Mouse (Mus musculus): ENCODE data around the gene Cenpc1.

The Cenpc1 gene

GRCm38 (mm10) chr5:85994551-85994950 lies 70.8 kb downstream of the Cenpc1 start:
- DNase-seq: no peak

- DNase-seq: no peak
These were observed 72.3 kb downstream of the Cenpc1 start for GRCm38 (mm10) chr5:85992805-85993721.

- no peak for DNase-seq
These were observed 73.3 kb downstream of the Cenpc1 start for GRCm38 (mm10) chr5:85992055-85992454.

GRCm38 (mm10) chr5:85987516-85987863 lies 77.9 kb downstream of the Cenpc1 start:
- DNase-seq: no peak

DNA sequence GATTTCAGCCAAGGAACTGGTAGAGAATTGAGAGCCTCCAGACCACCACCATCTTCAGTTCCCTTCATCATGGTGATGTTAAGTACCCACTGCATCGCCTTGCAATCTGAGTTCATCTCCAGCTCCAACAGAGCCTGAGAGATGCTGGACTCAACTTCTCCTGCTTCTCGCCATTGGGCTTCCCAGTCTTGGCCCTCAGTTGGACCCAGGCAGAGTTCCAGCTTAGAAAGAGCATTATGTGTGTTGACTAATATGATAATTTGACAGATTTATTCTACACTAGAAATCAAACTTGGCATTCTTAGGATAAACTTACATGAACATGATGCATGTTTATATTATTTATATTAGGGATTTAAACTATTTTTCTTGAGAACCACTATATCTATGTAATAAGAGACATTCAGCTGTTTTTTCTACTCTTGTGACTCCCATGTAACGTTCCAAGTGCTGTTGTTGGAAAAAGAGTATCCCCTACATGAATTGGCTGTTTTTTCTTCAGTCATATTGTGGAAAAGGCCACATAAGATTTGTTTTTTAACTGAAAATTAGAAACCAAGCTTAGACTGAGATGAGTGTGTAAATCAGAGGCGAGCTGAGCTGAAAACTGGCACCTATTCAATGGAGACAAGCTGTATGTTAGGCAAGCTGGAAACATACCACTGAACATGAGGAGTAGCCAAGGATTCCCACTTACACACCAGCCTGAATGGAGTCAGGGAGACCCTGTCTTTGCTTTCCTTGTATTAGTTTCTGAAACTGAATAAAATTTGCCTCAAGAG lies 78.5 kb downstream of the Cenpc1 start:
- no peak for DNase-seq

DNA sequence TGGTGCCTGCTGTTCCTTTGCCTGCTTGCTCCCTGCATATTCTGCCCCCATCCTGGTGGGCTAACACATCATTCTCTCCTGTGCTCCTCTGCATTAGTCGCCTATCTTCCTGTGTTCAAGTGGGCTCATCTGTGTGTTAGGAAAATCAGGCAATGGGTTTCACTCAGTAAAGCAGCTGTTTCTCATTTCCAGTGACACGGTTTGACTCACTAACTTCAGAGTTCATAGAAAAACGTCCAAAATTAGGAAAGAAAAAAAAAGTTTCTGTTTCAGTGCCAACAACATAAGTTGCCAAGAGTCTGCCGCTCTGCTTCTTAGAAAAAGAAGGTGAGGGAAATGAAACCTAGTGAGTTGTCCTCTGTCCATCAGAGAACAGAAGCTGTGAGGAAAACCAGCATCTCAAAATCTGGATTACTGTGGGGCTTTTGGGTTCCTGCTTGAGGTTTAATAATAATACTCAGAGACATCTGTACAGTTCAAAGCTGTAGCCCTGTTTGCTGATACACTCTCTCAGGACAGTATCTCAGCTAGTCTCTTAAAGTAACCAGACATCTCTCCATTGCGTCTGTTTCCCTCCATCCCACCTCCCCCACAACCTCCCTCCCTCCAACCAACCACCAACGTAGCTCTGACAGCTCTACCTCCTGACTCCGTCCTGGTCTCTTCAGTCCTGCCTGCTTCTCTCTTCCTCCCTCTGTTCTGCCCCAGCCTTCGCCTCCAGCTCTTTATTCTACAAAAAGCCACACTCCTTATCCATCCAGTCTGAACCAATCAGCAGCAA lies 87.5 kb downstream of the Cenpc1 start:
- DNase-seq: no peak

GRCm38 (mm10) chr5:85962791-85963190 lies 102.6 kb downstream of the Cenpc1 start:
- no peak for DNase-seq

All from cerebellum, adult 18-20 months (tissue).